Mouse (Mus musculus) telencephalon, adult 2 months (tissue): ENCODE data around the gene Gm14308.
"Not testable (repeated sequence)": the region's sequence is repeated elsewhere in the genome, so short reads cannot be mapped to it uniquely, and the experiment has no call there.

Experiments used
- DNase-seq: peaks from one replicate; pipeline ENCODE4 v3.0.0-alpha.2; 2011; ENCODE audit warnings: low read depth, low spot score

The Gm14308 gene

DNA sequence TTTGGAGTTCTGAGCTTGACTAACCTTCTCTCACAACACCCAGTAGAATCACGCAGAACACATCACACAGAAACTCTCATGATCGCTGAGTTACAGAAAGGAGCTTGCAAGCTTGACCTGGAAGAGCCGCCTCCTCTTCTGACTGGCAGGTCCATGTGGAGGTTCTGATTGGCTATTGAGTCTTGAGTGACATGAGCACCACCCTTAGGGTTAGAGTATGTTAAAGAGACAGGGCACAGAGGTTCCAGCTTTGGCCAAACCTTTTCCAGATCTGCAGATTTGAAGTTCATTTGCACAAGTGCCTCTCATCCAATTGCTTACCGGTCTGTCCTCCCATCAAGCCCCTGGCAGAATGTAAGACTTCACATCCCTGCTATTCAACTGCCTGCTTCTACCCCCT lies at the start of gene Gm14308:
Gm14308 (minus strand) TSS at position 101 of the 400 bp plus-strand sequence.
- DNase-seq, result not testable (repeated sequence)

DNA sequence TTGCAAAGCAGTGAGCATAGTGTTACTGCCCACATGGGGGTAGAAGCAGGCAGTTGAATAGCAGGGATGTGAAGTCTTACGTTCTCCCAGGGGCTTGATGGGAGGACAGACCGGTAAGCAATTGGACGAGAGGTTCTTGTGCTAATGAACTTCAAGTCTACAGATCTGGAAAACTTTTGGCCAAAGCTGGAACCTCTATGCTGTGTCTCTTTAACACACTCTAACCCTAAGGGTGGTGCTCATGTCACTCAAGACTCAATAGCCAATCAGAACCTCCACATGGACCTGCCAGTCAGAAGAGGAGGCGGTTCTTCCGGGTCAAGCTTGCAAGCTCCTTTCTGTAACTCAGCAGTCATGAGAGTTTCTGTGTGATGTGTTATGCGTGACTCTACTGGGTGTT lies 34.1 kb upstream of the Gm14308 start, which contains the start of gene Zfp973:
Zfp973 (plus strand) TSS at position 301 of the 400 bp plus-strand sequence.
- DNase-seq, result not testable (repeated sequence)
